Mouse (Mus musculus): ENCODE measurements around the gene Ptn.

GRCm38 (mm10) chr6:36789261-36789660 lies 20.8 kb downstream of the Ptn start:
- TF ChIP-seq CTCF (conservative IDR thresholded peaks at IDR 0.05; ENCODE audit: low read length) (no peak), POU5F1 (IDR thresholded peaks at IDR 0.05; ENCODE audit: borderline replicate concordance, low read length) (no peak), NANOG (IDR thresholded peaks at IDR 0.05; ENCODE audit: borderline replicate concordance, low read length) (no peak)

Measured in E14TG2a.4 (cell line).